Mouse (Mus musculus) liver, postnatal 0 days (tissue): ENCODE results near the gene Gm10282.

Experiments used
- CTCF ChIP-seq: sonication (generic); IDR thresholded peaks from 2 replicates; pipeline ENCODE4 v1.5.1; 2016; ENCODE audit warnings: antibody characterized with exemption, low read depth
- EP300 ChIP-seq: IDR thresholded peaks from 2 replicates; pipeline ENCODE4 v1.6.1; 2016; ENCODE audit warnings: antibody characterized with exemption, low read depth, mild to moderate bottlenecking

DNA sequence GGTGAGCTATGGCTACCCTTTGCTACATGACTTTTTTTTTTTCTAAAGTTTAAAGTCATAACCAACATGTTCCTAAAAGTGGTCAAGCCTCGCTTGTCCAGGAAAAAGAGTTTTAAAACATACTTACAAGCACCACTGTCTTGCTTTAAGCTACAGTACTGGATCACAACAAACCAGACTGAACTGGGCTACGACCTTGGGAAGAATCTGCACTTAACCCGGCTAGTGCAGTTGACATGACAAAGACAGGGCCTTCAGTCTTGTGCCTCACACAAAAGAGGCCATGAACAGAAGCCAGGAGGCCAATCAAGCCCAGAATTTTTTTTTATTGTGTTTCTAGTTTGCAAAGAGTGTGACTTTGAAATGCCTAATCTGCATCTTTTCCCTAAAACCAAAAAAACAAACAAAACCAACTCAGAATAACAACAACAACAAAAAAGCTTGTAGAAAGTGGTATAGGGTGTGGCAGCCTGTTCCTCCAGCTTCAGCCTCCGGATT is 29.1 kb upstream of the Gm10282 start:
- TF ChIP-seq CTCF, result no peak
- TF ChIP-seq EP300, result no peak
